ENCODE assay signal across 9 mouse cellular contexts in the genomic region with DNA sequence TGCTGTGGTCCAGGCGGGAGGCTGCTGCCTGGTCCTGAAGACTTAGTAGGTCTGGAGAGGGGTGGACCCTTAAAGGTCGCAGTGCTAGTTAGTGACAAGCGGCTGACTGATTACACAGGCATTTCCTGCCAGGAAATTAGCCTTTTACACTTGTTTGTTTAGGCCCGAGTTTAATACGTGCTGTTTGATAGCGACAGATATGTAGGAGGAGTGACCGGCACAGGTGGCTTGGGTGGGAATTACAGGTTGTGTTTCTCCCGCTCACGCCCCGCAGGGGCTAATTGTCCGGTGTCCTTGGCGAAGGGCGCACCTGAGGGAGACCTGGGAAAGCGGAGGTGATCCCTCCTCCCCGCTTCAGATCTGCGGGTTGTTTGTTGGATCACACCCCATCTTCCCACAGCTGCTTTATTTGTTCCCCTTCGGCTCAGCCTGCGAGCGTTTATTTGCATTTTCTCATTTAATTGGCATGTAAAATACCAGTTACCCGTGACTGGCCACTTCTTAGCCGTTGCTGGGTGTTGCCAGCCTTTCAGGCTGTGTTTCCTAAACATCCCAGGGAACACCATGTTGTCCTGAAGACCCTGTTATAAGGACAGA. TPM values are rescaled to one million over a fixed set of nuclear protein-coding genes. Genes with fewer than 3 reads are reported as not detected.
DNase-seq lines count a peak whose midpoint lies in the region; ATAC-seq and TF ChIP-seq lines count a peak whose summit lies in the region.
"Had no signal": no experiment of that assay in that cellular context is flagged by ENCODE, and none has a peak within 500 bp of the region (broad histone marks: within the 10 kb centered on the region; RNA-seq: fewer than 3 reads in every experiment).

No protein-coding gene starts in this region.

- intact Hi-C loops in gastrocnemius, postnatal 14 days (cut with DNase I; ENCODE audit: low total_unique reads), result no loop called here
- intact Hi-C loops in left cerebral cortex, postnatal 14 days (cut with DNase I), result no loop called here

- H3K9me3 ChIP-seq in lung, embryonic 16.5 days (ENCODE audit: control insufficient read depth, low read length), result peaks cover 3% of the 10 kb centered on the region; the same call in 1 of the 2 replicates
- H3K9me3 ChIP-seq in forebrain, postnatal 0 days (ENCODE audit: low read length), result no peaks in the 10 kb centered on the region
- no peaks in the 10 kb centered on the region for H3K9me3 ChIP-seq in stomach, embryonic 15.5 days
- H3K9me3 ChIP-seq: liver, embryonic 15.5 days had no signal

- no peak for TF ChIP-seq CTCF in forebrain, postnatal 0 days (IDR thresholded peaks at IDR 0.05; ENCODE audit: low read depth)

- peaks cover 4% of the 10 kb centered on the region; the same call in 1 of the 2 replicates for H3K4me1 ChIP-seq in lung, embryonic 16.5 days (replicated peaks; ENCODE audit: control insufficient read depth, insufficient read depth, low read length)
- H3K4me1 ChIP-seq in forebrain, postnatal 0 days (ENCODE audit: insufficient read depth), result 0 out of 2 replicates have a peak, but pooled peaks cover 7% of the 10 kb centered on the region
- H3K4me1 ChIP-seq in stomach, embryonic 15.5 days, result no peaks in the 10 kb centered on the region
- H3K4me1 ChIP-seq: liver, embryonic 15.5 days had no signal

- peak overlapping the region; percentile 26 for H3K4me3 ChIP-seq in lung, embryonic 16.5 days (ENCODE audit: low read length)
- peak overlapping the region; percentile 14; the same call in 1 of the 2 replicates for H3K4me3 ChIP-seq in forebrain, postnatal 0 days (ENCODE audit: low read depth, low read length)
- H3K4me3 ChIP-seq in stomach, embryonic 15.5 days (replicated peaks), result peak overlapping the region; percentile 15; the same call in 1 of the 2 replicates
- H3K4me3 ChIP-seq: liver, embryonic 15.5 days had no signal

- H3K36me3 ChIP-seq in lung, embryonic 16.5 days (ENCODE audit: control insufficient read depth, insufficient read depth, low read length), result no peaks in the 10 kb centered on the region
- H3K36me3 ChIP-seq in forebrain, postnatal 0 days (ENCODE audit: insufficient read depth), result no peaks in the 10 kb centered on the region
- no peaks in the 10 kb centered on the region for H3K36me3 ChIP-seq in stomach, embryonic 15.5 days
- H3K36me3 ChIP-seq: liver, embryonic 15.5 days had no signal

- DNase-seq in lung, postnatal 10 days, result no peak
- peak; percentile 7 for DNase-seq in forebrain, postnatal 0 days
- peak; percentile 8 to 18 for DNase-seq in kidney, postnatal 36 days
- no peak for DNase-seq in gastrocnemius, postnatal 14 days
- DNase-seq in left cerebral cortex, postnatal 14 days (ENCODE audit: low spot score in 2 of 2), result no peak

- no peak overlapping the region for H3K27ac ChIP-seq in lung, embryonic 16.5 days (ENCODE audit: low read length)
- H3K27ac ChIP-seq in forebrain, postnatal 0 days (ENCODE audit: low read depth, low read length), result no peak overlapping the region
- peak overlapping the region; percentile 61; the same call in 1 of the 2 replicates for H3K27ac ChIP-seq in stomach, embryonic 15.5 days
- H3K27ac ChIP-seq: liver, embryonic 15.5 days had no signal

- 0 out of 2 replicates have a peak overlapping the region, but pooled peaks have one; percentile 10 for H3K9ac ChIP-seq in lung, embryonic 16.5 days (ENCODE audit: low read length)
- peak overlapping the region; percentile 22; the same call in 1 of the 2 replicates for H3K9ac ChIP-seq in forebrain, postnatal 0 days
- no peak overlapping the region for H3K9ac ChIP-seq in stomach, embryonic 15.5 days
- H3K9ac ChIP-seq: liver, embryonic 15.5 days had no signal

- H3K27me3 ChIP-seq in lung, embryonic 16.5 days (ENCODE audit: control insufficient read depth, insufficient read depth, low read depth, low read length), result peaks cover 3% of the 10 kb centered on the region; the same call in 1 of the 2 replicates
- no peaks in the 10 kb centered on the region for H3K27me3 ChIP-seq in forebrain, postnatal 0 days (ENCODE audit: insufficient read depth, low read length)
- H3K27me3 ChIP-seq in stomach, embryonic 15.5 days (replicated peaks), result 0 out of 2 replicates have a peak, but pooled peaks cover 4% of the 10 kb centered on the region

- ATAC-seq in lung, embryonic 16.5 days (ENCODE audit: low read depth), result peak; percentile 64; the same call in 1 of the 2 replicates
- peak; percentile 43 for ATAC-seq in forebrain, postnatal 0 days
- peak; percentile 82 for ATAC-seq in stomach, embryonic 15.5 days (ENCODE audit: insufficient read depth, low FRiP score, low read depth)
- no peak for ATAC-seq in erythroid progenitor cell, adult 5-6 weeks (replicated peaks; ENCODE audit: low FRiP score, poor library complexity, severe bottlenecking)

- 5% methylated on average over 21 of the region's 21 CpGs for WGBS in lung, embryonic 16.5 days
- WGBS in forebrain, postnatal 0 days, result 6% methylated on average over 21 of the region's 21 CpGs
- WGBS in stomach, embryonic 15.5 days, result 6% methylated on average over 21 of the region's 21 CpGs

- peak overlapping the region; percentile 49 for H3K4me2 ChIP-seq in lung, embryonic 16.5 days (ENCODE audit: low read depth, low read length)
- H3K4me2 ChIP-seq in forebrain, postnatal 0 days (ENCODE audit: low read depth), result peak overlapping the region; percentile 44
- H3K4me2 ChIP-seq in stomach, embryonic 15.5 days, result peak overlapping the region; percentile 44
- H3K4me2 ChIP-seq: liver, embryonic 15.5 days had no signal

RNA-seq across cellular contexts. Expression of gene Gprc5a, which starts 25.1 kb away (rescaled TPM):
- polyA plus RNA-seq in lung, embryonic 16.5 days (2015; fragmentation: Nextera tagmentation; extraction: Ambion mirVana), result 133 and 162 TPM in 2 replicates
- total RNA-seq in forebrain, postnatal 0 days (2014; rRNA removed), result 0.43 and 0.62 TPM in 2 replicates
- 0.47 and 0.60 TPM in 2 replicates for polyA plus RNA-seq in forebrain, postnatal 0 days (2015; fragmentation: Nextera tagmentation; extraction: Ambion mirVana)
- polyA plus RNA-seq in stomach, embryonic 15.5 days (2015; fragmentation: Nextera tagmentation; extraction: Ambion mirVana), result 12.2 and 13.9 TPM in 2 replicates
- total RNA-seq in gastrocnemius, postnatal 14 days (2021), result under 1 TPM; 0.41 to 0.66 TPM
- not detected in 2 replicates for total RNA-seq in erythroid progenitor cell, adult 5-6 weeks (2015; ENCODE audit: low replicate concordance)
- total RNA-seq in erythroid progenitor cell, adult 5-6 weeks (2017; ENCODE audit: low replicate concordance), result not detected in 2 replicates
- total RNA-seq in left cerebral cortex, postnatal 14 days (2021), result under 1 TPM; 0.21 to 0.44 TPM

RNA-seq across cellular contexts. Expression of gene Ddx47, which starts 29.0 kb away (rescaled TPM):
- polyA plus RNA-seq in lung, embryonic 16.5 days (2015; fragmentation: Nextera tagmentation; extraction: Ambion mirVana), result 123 and 131 TPM in 2 replicates
- total RNA-seq in forebrain, postnatal 0 days (2014; rRNA removed), result 34.6 and 41.9 TPM in 2 replicates
- polyA plus RNA-seq in forebrain, postnatal 0 days (2015; fragmentation: Nextera tagmentation; extraction: Ambion mirVana), result 51.0 and 60.0 TPM in 2 replicates
- 98.2 and 99.2 TPM in 2 replicates for polyA plus RNA-seq in stomach, embryonic 15.5 days (2015; fragmentation: Nextera tagmentation; extraction: Ambion mirVana)
- total RNA-seq in gastrocnemius, postnatal 14 days (2021), result 10 to 100 TPM; 30.2 to 33.0 TPM
- 31.7 and 44.0 TPM in 2 replicates for total RNA-seq in erythroid progenitor cell, adult 5-6 weeks (2015; ENCODE audit: low replicate concordance)
- 35.2 and 49.3 TPM in 2 replicates for total RNA-seq in erythroid progenitor cell, adult 5-6 weeks (2017; ENCODE audit: low replicate concordance)
- 10 to 100 TPM; 56.1 to 56.8 TPM for total RNA-seq in left cerebral cortex, postnatal 14 days (2021)

RNA-seq across cellular contexts. Expression of gene Apold1, which starts 58.9 kb away (rescaled TPM):
- polyA plus RNA-seq in lung, embryonic 16.5 days (2015; fragmentation: Nextera tagmentation; extraction: Ambion mirVana), result 1.8 and 1.9 TPM in 2 replicates
- 8.7 TPM in 2 replicates for total RNA-seq in forebrain, postnatal 0 days (2014; rRNA removed)
- polyA plus RNA-seq in forebrain, postnatal 0 days (2015; fragmentation: Nextera tagmentation; extraction: Ambion mirVana), result 5.9 and 6.2 TPM in 2 replicates
- 3.2 and 3.7 TPM in 2 replicates for polyA plus RNA-seq in stomach, embryonic 15.5 days (2015; fragmentation: Nextera tagmentation; extraction: Ambion mirVana)
- 1 to 10 TPM; 2.7 to 2.8 TPM for total RNA-seq in gastrocnemius, postnatal 14 days (2021)
- total RNA-seq in erythroid progenitor cell, adult 5-6 weeks (2015; ENCODE audit: low replicate concordance), result 8.8 and 11.5 TPM in 2 replicates
- 16.0 and 17.9 TPM in 2 replicates for total RNA-seq in erythroid progenitor cell, adult 5-6 weeks (2017; ENCODE audit: low replicate concordance)
- total RNA-seq in left cerebral cortex, postnatal 14 days (2021), result 1 to 10 TPM; 5.1 to 7.2 TPM

Comparison
In these comparisons a context has a peak if more than half of its experiments do, and no peak if none do; other contexts are left out.
1. DNase-seq: peak in forebrain, postnatal 0 days (single experiment) and kidney, postnatal 36 days (2 of 2); none in lung, postnatal 10 days (single experiment), gastrocnemius, postnatal 14 days (single experiment) and left cerebral cortex, postnatal 14 days (0 of 2).
2. Peak in every context shown above with its lines, with median percentiles within 50 percentile points of each other: H3K4me2 ChIP-seq and H3K4me3 ChIP-seq.